Mouse (Mus musculus): ENCODE data around the gene Cyp2a5.
"Not testable (repeated sequence)": the region's sequence is repeated elsewhere in the genome, so short reads cannot be mapped to it uniquely, and the experiment has no call there.

- not testable (repeated sequence) for TF ChIP-seq CTCF (IDR thresholded peaks at IDR 0.05; ENCODE audit: control insufficient read depth, insufficient read depth, insufficient replicate concordance, low read depth, low read length); POLR2A (IDR thresholded peaks at IDR 0.05; ENCODE audit: control insufficient read depth, low read depth, low read length)
Measured at GRCm38 (mm10) chr7:26835059-26835458, at the start of gene Cyp2a5.
